Mouse (Mus musculus): ENCODE results near the gene St5. TPM values are rescaled to one million over a fixed set of nuclear protein-coding genes. Genes with fewer than 3 reads are reported as not detected.

St5 gene
- total and polyA plus RNA-seq, 3 experiments: 2.6 to 3.4 TPM; not detected in 1

- TF ChIP-seq GATA1 (IDR thresholded peaks at IDR 0.05; ENCODE audit: low read depth, low read length) (peak; percentile 12; the same call in 1 of the 2 replicates), USF1 (IDR thresholded peaks at IDR 0.05; ENCODE audit: low read depth, low read length) (peak; percentile 57), ELF1 (IDR thresholded peaks at IDR 0.05; ENCODE audit: low read depth, low read length) (no peak)
- H3K36me3 ChIP-seq (ENCODE audit: control insufficient read depth in 1 of 2, insufficient read depth in 2 of 2, low read length in 2 of 2): peaks cover 0 to 6% of the 10 kb centered on the region in 2 experiments; a peak in 2 of 4 replicates
- no peak overlapping the region for H3K4me3 ChIP-seq (ENCODE audit: control insufficient read depth in 1 of 2, insufficient read depth in 1 of 2, low read depth in 2 of 2, low read length in 2 of 2)
- no peak overlapping the region for H3K27ac ChIP-seq (ENCODE audit: control insufficient read depth, low read depth, low read length)
- H3K9me3 ChIP-seq (replicated peaks; ENCODE audit: insufficient read depth, low read length): no peaks in the 10 kb centered on the region
- peaks cover 2 to 7% of the 10 kb centered on the region in 2 experiments; a peak in 3 of 4 replicates for H3K4me1 ChIP-seq (ENCODE audit: control insufficient read depth in 1 of 2, insufficient read depth in 2 of 2, low read length in 2 of 2)
- H3K9ac ChIP-seq (ENCODE audit: control insufficient read depth, low read depth, low read length, poor library complexity, severe bottlenecking): 0 out of 2 replicates have a peak overlapping the region, but pooled peaks have one; percentile 14
- no peaks in the 10 kb centered on the region for H3K27me3 ChIP-seq (ENCODE audit: control insufficient read depth in 1 of 2, insufficient read depth in 2 of 2, low read length in 2 of 2)
- H3K79me2 ChIP-seq (ENCODE audit: control insufficient read depth, insufficient read depth, low read length, poor library complexity): no peaks in the 10 kb centered on the region
- peak; percentile 17 for DNase-seq (ENCODE audit: low read depth, low spot score)
These were observed 54.4 kb downstream of the St5 start for GRCm38 (mm10) chr7:109648812-109649594.

GRCm38 (mm10) chr7:109646574-109646973 lies 56.8 kb downstream of the St5 start:
- peaks cover 0 to 6% of the 10 kb centered on the region in 2 experiments; a peak in 2 of 4 replicates for H3K36me3 ChIP-seq (ENCODE audit: control insufficient read depth in 1 of 2, insufficient read depth in 2 of 2, low read length in 2 of 2)
- no peaks in the 10 kb centered on the region for H3K79me2 ChIP-seq (ENCODE audit: control insufficient read depth, insufficient read depth, low read length, poor library complexity)
- no peak for DNase-seq (ENCODE audit: low read depth, low spot score)
- TF ChIP-seq MAFK (IDR thresholded peaks at IDR 0.05; ENCODE audit: borderline replicate concordance, low read depth, low read length): no peak
- no peak for TF ChIP-seq POLR2A (IDR thresholded peaks at IDR 0.05; ENCODE audit: control insufficient read depth in 1 of 2, insufficient read depth in 1 of 2, low read depth in 1 of 2, low read length in 2 of 2, poor library complexity in 1 of 2)
- no peak for TF ChIP-seq NRF1 (IDR thresholded peaks at IDR 0.05; ENCODE audit: insufficient read depth, low read depth, low read length, poor library complexity, severe bottlenecking)
- no peak for TF ChIP-seq POLR2AphosphoS5 (IDR thresholded peaks at IDR 0.05; ENCODE audit: borderline replicate concordance, low read depth, low read length)
- TF ChIP-seq POLR2AphosphoS2 (IDR thresholded peaks at IDR 0.05; ENCODE audit: low read length): no peak
- no peak overlapping the region for H3K27ac ChIP-seq (ENCODE audit: control insufficient read depth, low read depth, low read length)
- no peak overlapping the region for H3K9ac ChIP-seq (ENCODE audit: control insufficient read depth, low read depth, low read length, poor library complexity, severe bottlenecking)
- H3K4me1 ChIP-seq (ENCODE audit: control insufficient read depth in 1 of 2, insufficient read depth in 2 of 2, low read length in 2 of 2): peaks cover 2 to 7% of the 10 kb centered on the region in 2 experiments; a peak in 3 of 4 replicates
- H3K27me3 ChIP-seq (ENCODE audit: control insufficient read depth in 1 of 2, insufficient read depth in 2 of 2, low read length in 2 of 2): no peaks in the 10 kb centered on the region
- no peaks in the 10 kb centered on the region for H3K9me3 ChIP-seq (replicated peaks; ENCODE audit: insufficient read depth, low read length)
- no peak overlapping the region for H3K4me3 ChIP-seq (ENCODE audit: control insufficient read depth in 1 of 2, insufficient read depth in 1 of 2, low read depth in 2 of 2, low read length in 2 of 2)

GRCm38 (mm10) chr7:109643305-109643994 lies 60.0 kb downstream of the St5 start:
- no peak overlapping the region for H3K4me3 ChIP-seq (ENCODE audit: control insufficient read depth in 1 of 2, insufficient read depth in 1 of 2, low read depth in 2 of 2, low read length in 2 of 2)
- DNase-seq (ENCODE audit: low read depth, low spot score): no peak

More at GRCm38 (mm10) chr7:109643305-109643994, 60.0 kb downstream of the St5 start:
- H3K9me3 ChIP-seq (replicated peaks; ENCODE audit: insufficient read depth, low read length): no peaks in the 10 kb centered on the region
- TF ChIP-seq SIN3A (IDR thresholded peaks at IDR 0.05; ENCODE audit: low read length) (no peak), BHLHE40 (IDR thresholded peaks at IDR 0.05; ENCODE audit: borderline replicate concordance, low read depth, low read length) (no peak), HCFC1 (IDR thresholded peaks at IDR 0.05; ENCODE audit: low read depth, low read length) (no peak), TAL1 (IDR thresholded peaks at IDR 0.05; ENCODE audit: low read length) (no peak), MEF2A (IDR thresholded peaks at IDR 0.05; ENCODE audit: extremely low read depth, insufficient replicate concordance, low read depth, low read length, poor library complexity, severe bottlenecking) (no peak), MAFK (IDR thresholded peaks at IDR 0.05; ENCODE audit: borderline replicate concordance, low read depth, low read length) (no peak), ETS1 (IDR thresholded peaks at IDR 0.05; ENCODE audit: low read depth, low read length) (no peak), MYC (IDR thresholded peaks at IDR 0.05; ENCODE audit: low read depth, low read length) (no peak)
- H3K36me3 ChIP-seq (ENCODE audit: control insufficient read depth in 1 of 2, insufficient read depth in 2 of 2, low read length in 2 of 2): no peaks in the 10 kb centered on the region
- H3K79me2 ChIP-seq (ENCODE audit: control insufficient read depth, insufficient read depth, low read length, poor library complexity): no peaks in the 10 kb centered on the region
- no peak overlapping the region for H3K27ac ChIP-seq (ENCODE audit: control insufficient read depth, low read depth, low read length)
- peaks cover 0 to under 1% of the 10 kb centered on the region in 2 experiments; a peak in 1 of 4 replicates for H3K4me1 ChIP-seq (ENCODE audit: control insufficient read depth in 1 of 2, insufficient read depth in 2 of 2, low read length in 2 of 2)
- no peak overlapping the region for H3K9ac ChIP-seq (ENCODE audit: control insufficient read depth, low read depth, low read length, poor library complexity, severe bottlenecking)
- no peaks in the 10 kb centered on the region for H3K27me3 ChIP-seq (ENCODE audit: control insufficient read depth in 1 of 2, insufficient read depth in 2 of 2, low read length in 2 of 2)
